Mouse (Mus musculus) heart, adult 2 months (tissue): ENCODE measurements at regions not wholly inside any gene's neighbourhood (a gene's known extent, or its start where the extent isn't known, plus 50 kb on each side); places are given as distances from the start of the nearest gene placed in this dataset.

ENCODE experiments used
- CTCF ChIP-seq: fragments of 200-600 bp; IDR thresholded peaks from 2 replicates; pipeline ENCODE4 v1.8.1; 2022; ENCODE audit warnings: antibody characterized with exemption, mild to moderate bottlenecking, moderate library complexity
- POLR2A ChIP-seq: fragments of 200-500 bp; IDR thresholded peaks from 2 replicates; pipeline ENCODE4 v1.6.1; 2011; ENCODE audit warnings: mild to moderate bottlenecking, low read depth, low read length, control low read depth; ENCODE audit not compliant: insufficient read depth

- TF ChIP-seq CTCF: no peak
- TF ChIP-seq POLR2A: no peak
Measured at GRCm38 (mm10) chr9:101796718-101797117, 64.9 kb upstream of the 9630041A04Rik start.
